ENCODE assay signal across 8 mouse cellular contexts in the genomic region with DNA sequence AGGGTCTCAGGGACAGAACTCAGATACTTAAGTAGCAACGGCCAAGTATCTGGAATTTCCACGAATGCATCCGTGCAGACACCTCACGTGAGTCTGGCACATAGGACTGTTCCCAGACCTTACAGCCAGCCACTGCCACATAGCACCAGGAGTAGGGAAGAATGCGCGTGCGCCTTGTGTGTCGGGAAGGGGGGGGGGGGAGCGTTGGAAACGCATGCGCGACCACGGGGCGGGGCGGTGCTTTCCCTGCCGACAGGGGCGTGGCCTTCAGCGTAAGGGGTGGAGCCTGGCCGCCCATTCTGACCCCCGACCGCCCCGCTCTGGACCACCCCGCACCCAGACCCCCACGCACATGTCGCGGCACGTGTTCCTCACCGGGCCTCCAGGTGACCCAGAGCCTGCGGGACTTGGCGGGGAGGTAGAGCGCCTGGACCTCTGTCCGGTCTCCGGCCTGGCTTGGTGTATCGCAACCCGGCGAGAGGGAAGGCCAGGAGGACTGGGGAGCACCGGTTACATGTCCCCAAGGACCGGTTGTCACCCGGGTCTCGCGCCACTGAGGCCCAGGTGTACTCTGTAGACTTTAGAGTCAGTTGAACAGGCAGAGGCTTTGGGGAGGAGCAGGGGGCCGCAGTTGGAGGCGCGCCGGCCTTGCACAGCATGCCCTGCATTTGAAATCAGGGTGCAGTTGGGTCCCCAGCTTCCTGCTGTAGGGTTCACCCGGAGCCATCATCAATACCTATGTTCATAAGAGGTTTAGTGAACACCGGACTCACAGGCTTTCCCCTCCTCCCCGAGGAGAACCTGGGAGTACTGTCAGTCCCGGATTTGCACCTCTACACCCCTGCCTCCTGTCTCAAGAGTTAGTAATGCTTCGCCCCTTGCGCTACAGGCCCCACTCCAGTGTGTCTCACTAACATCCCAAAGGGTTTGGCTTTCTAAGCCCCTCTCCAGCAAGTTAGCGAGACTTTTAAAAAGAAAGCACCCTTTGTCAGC. TPM values are rescaled to one million over a fixed set of nuclear protein-coding genes. Genes with fewer than 3 reads are reported as not detected.
DNase-seq lines count a peak whose midpoint lies in the region; ATAC-seq lines count a peak whose summit lies in the region.

No protein-coding gene starts in this region.

- H3K4me2 ChIP-seq in forebrain, embryonic 11.5 days (ENCODE audit: low read depth, low read length, severe bottlenecking): peak overlapping the region; percentile 90
- H3K4me2 ChIP-seq in heart, embryonic 16.5 days (ENCODE audit: low read depth, low read length): peak overlapping the region; percentile 86
- peak overlapping the region; percentile 80 for H3K4me2 ChIP-seq in liver, embryonic 13.5 days
- peak overlapping the region; percentile 76 for H3K4me2 ChIP-seq in stomach, embryonic 14.5 days (replicated peaks; ENCODE audit: low read depth, low read length)

- peak; percentile 36 to 52 for DNase-seq in CD8-positive naive resting alpha-beta T cell, adult 2 months (ENCODE audit: low read depth in 2 of 2, low spot score in 2 of 2)
- peak; percentile 56 for DNase-seq in c-Kit-positive CD71-negative TER-119-negative erythroid progenitor cells, embryonic 14.5 days (ENCODE audit: low read depth)
- DNase-seq in forebrain, embryonic 11.5 days (ENCODE audit: low spot score): peak; percentile 96
- peak; percentile 93 to 94 for DNase-seq in kidney, postnatal 25 days
- peak; percentile 74 for DNase-seq in liver, embryonic 13.5 days
- peak; percentile 68 to 71 for DNase-seq in natural killer cell, adult 2 months (ENCODE audit: low spot score in 2 of 2)

- H3K4me3 ChIP-seq in forebrain, embryonic 11.5 days (ENCODE audit: low read depth, low read length): peak overlapping the region; percentile 61
- peak overlapping the region; percentile 69 for H3K4me3 ChIP-seq in heart, embryonic 16.5 days (ENCODE audit: low read length)
- peak overlapping the region; percentile 75 for H3K4me3 ChIP-seq in liver, embryonic 13.5 days (replicated peaks)
- peak overlapping the region; percentile 77 for H3K4me3 ChIP-seq in stomach, embryonic 14.5 days (ENCODE audit: low read depth, low read length)

- no peaks in the 10 kb centered on the region for H3K27me3 ChIP-seq in forebrain, embryonic 11.5 days (ENCODE audit: control insufficient read depth, insufficient read depth, low read length)
- no peaks in the 10 kb centered on the region for H3K27me3 ChIP-seq in heart, embryonic 16.5 days (ENCODE audit: control insufficient read depth, insufficient read depth, low read length)
- H3K27me3 ChIP-seq in liver, embryonic 13.5 days: no peaks in the 10 kb centered on the region
- H3K27me3 ChIP-seq in stomach, embryonic 14.5 days (ENCODE audit: control insufficient read depth, insufficient read depth, low read length): no peaks in the 10 kb centered on the region

- H3K36me3 ChIP-seq in forebrain, embryonic 11.5 days (ENCODE audit: control insufficient read depth, insufficient read depth, low read length): no peaks in the 10 kb centered on the region
- H3K36me3 ChIP-seq in heart, embryonic 16.5 days (ENCODE audit: control insufficient read depth, insufficient read depth): peaks cover 2% of the 10 kb centered on the region; the same call in 1 of the 2 replicates
- peaks cover 10% of the 10 kb centered on the region; the same call in 1 of the 2 replicates for H3K36me3 ChIP-seq in liver, embryonic 13.5 days
- no peaks in the 10 kb centered on the region for H3K36me3 ChIP-seq in stomach, embryonic 14.5 days (ENCODE audit: control insufficient read depth, insufficient read depth, low read length)

- peak; percentile 94 for ATAC-seq in forebrain, embryonic 11.5 days (replicated peaks; ENCODE audit: low FRiP score)
- peak; percentile 90 for ATAC-seq in heart, embryonic 16.5 days (replicated peaks; ENCODE audit: extremely low read depth, insufficient read depth, low FRiP score)
- ATAC-seq in liver, embryonic 13.5 days (ENCODE audit: low read depth): peak; percentile 86
- peak; percentile 89 for ATAC-seq in stomach, embryonic 14.5 days (ENCODE audit: insufficient number of reproducible peaks, insufficient read depth, low FRiP score, low read depth)

- H3K27ac ChIP-seq in forebrain, embryonic 11.5 days (ENCODE audit: low read depth, low read length): no peak overlapping the region
- H3K27ac ChIP-seq in heart, embryonic 16.5 days (ENCODE audit: low read length): peak overlapping the region; percentile 28; the same call in 1 of the 2 replicates
- peak overlapping the region; percentile 43 for H3K27ac ChIP-seq in liver, embryonic 13.5 days
- H3K27ac ChIP-seq in stomach, embryonic 14.5 days (ENCODE audit: low read length): no peak overlapping the region

- 6% methylated on average over 52 of the region's 52 CpGs for WGBS in forebrain, embryonic 11.5 days
- 5% methylated on average over 51 of the region's 52 CpGs for WGBS in heart, embryonic 16.5 days
- WGBS in liver, embryonic 13.5 days (ENCODE audit: insufficient replicate concordance): 4% methylated on average over 52 of the region's 52 CpGs
- WGBS in stomach, embryonic 14.5 days: 7% methylated on average over 51 of the region's 52 CpGs

- no peaks in the 10 kb centered on the region for H3K9me3 ChIP-seq in forebrain, embryonic 11.5 days (ENCODE audit: control insufficient read depth, low read length)
- no peaks in the 10 kb centered on the region for H3K9me3 ChIP-seq in heart, embryonic 16.5 days (replicated peaks; ENCODE audit: control insufficient read depth, low read length)
- no peaks in the 10 kb centered on the region for H3K9me3 ChIP-seq in liver, embryonic 13.5 days (replicated peaks)
- H3K9me3 ChIP-seq in stomach, embryonic 14.5 days (ENCODE audit: control insufficient read depth, low read depth, low read length): no peaks in the 10 kb centered on the region

- peak overlapping the region; percentile 72 for H3K9ac ChIP-seq in forebrain, embryonic 11.5 days (ENCODE audit: low read length)
- H3K9ac ChIP-seq in heart, embryonic 16.5 days (ENCODE audit: low read length): peak overlapping the region; percentile 79
- peak overlapping the region; percentile 80 for H3K9ac ChIP-seq in liver, embryonic 13.5 days
- peak overlapping the region; percentile 51; the same call in 1 of the 2 replicates for H3K9ac ChIP-seq in stomach, embryonic 14.5 days (replicated peaks; ENCODE audit: low read depth, low read length)

- H3K4me1 ChIP-seq in forebrain, embryonic 11.5 days (replicated peaks; ENCODE audit: control insufficient read depth, insufficient read depth, low read length): peaks cover 4% of the 10 kb centered on the region; the same call in 1 of the 2 replicates
- H3K4me1 ChIP-seq in heart, embryonic 16.5 days (ENCODE audit: control insufficient read depth, insufficient read depth, low read length): peaks cover 4% of the 10 kb centered on the region; the same call in 1 of the 2 replicates
- peaks cover 25% of the 10 kb centered on the region for H3K4me1 ChIP-seq in liver, embryonic 13.5 days (replicated peaks)
- no peaks in the 10 kb centered on the region for H3K4me1 ChIP-seq in stomach, embryonic 14.5 days (ENCODE audit: control insufficient read depth, insufficient read depth, low read length)

RNA-seq across cellular contexts. Expression of a gene that starts 4.5 kb away (rescaled TPM):
- polyA plus RNA-seq in forebrain, embryonic 11.5 days (2014; fragmentation: Nextera tagmentation; extraction: Ambion mirVana): 16.4 and 16.5 TPM in 2 replicates
- polyA plus RNA-seq in heart, embryonic 16.5 days (2015; fragmentation: Nextera tagmentation; extraction: Ambion mirVana): 27.1 and 30.8 TPM in 2 replicates
- 16.8 and 17.7 TPM in 2 replicates for polyA plus RNA-seq in liver, embryonic 13.5 days (2015; fragmentation: Nextera tagmentation; extraction: Ambion mirVana)
- polyA plus RNA-seq in stomach, embryonic 14.5 days (2014; fragmentation: Nextera tagmentation; extraction: Ambion mirVana): 34.5 and 37.1 TPM in 2 replicates

Comparison
In these comparisons a context has a peak if more than half of its experiments do, and no peak if none do; other contexts are left out.
1. DNase-seq: peak in every context shown above with its lines; median percentile 96 in forebrain, embryonic 11.5 days; 94 in kidney, postnatal 25 days; 74 in liver, embryonic 13.5 days; 70 in natural killer cell, adult 2 months; 56 in c-Kit-positive CD71-negative TER-119-negative erythroid progenitor cells, embryonic 14.5 days; 44 in CD8-positive naive resting alpha-beta T cell, adult 2 months.
2. H3K27ac ChIP-seq: peak in heart, embryonic 16.5 days (single experiment) and liver, embryonic 13.5 days (single experiment); none in forebrain, embryonic 11.5 days (single experiment) and stomach, embryonic 14.5 days (single experiment).
3. Peak in every context shown above with its lines, with median percentiles within 50 percentile points of each other: ATAC-seq, H3K4me2 ChIP-seq, H3K4me3 ChIP-seq and H3K9ac ChIP-seq.